Mouse (Mus musculus) kidney, embryonic 14.5 days (tissue): ENCODE measurements at regions not wholly inside any gene's neighbourhood (a gene's known extent, or its start where the extent isn't known, plus 50 kb on each side); places are given as distances from the start of the nearest gene placed in this dataset.

Source experiments
- ATAC-seq: fragments of 200-750 bp; cut with Nextera tagmentation; 2 replicates; pipeline ENCODE4 v1.8.0; 2017; ENCODE audit warnings: moderate number of reproducible peaks, mild to moderate bottlenecking, moderate TSS enrichment, moderate library complexity; ENCODE audit not compliant: low FRiP score, low TSS enrichment
- H3K27ac ChIP-seq: fragments of 300-500 bp; sonication (generic); 2 replicates; pipeline ENCODE4 v1.5.1; 2014; ENCODE audit warnings: low read depth, mild to moderate bottlenecking, low read length, moderate library complexity, mixed read lengths
- H3K27me3 ChIP-seq: fragments of 300-500 bp; sonication (generic); 2 replicates; pipeline ENCODE4 v1.6.1; 2014; ENCODE audit warnings: mild to moderate bottlenecking, low read length; ENCODE audit not compliant: control insufficient read depth, insufficient read depth
- H3K36me3 ChIP-seq: fragments of 300-500 bp; sonication (generic); 2 replicates; pipeline ENCODE4 v1.6.1; 2014; ENCODE audit warnings: low read length, mixed read lengths; ENCODE audit not compliant: control insufficient read depth, insufficient read depth
- H3K4me1 ChIP-seq: fragments of 300-500 bp; sonication (generic); 2 replicates; pipeline ENCODE4 v1.6.1; 2014; ENCODE audit warnings: low read length, mixed read lengths; ENCODE audit not compliant: control insufficient read depth, insufficient read depth
- H3K4me2 ChIP-seq: fragments of 300-500 bp; sonication (generic); replicated peaks from 2 replicates; pipeline ENCODE4 v1.6.1; 2014; ENCODE audit warnings: low read depth, mild to moderate bottlenecking, low read length
- H3K4me3 ChIP-seq: fragments of 300-500 bp; sonication (generic); 2 replicates; pipeline ENCODE4 v1.5.1; 2014; ENCODE audit warnings: mild to moderate bottlenecking, low read length
- H3K9ac ChIP-seq: fragments of 300-500 bp; sonication (generic); 2 replicates; pipeline ENCODE4 v1.6.1; 2014; ENCODE audit warnings: low read depth, mild to moderate bottlenecking, low read length, moderate library complexity
- H3K9me3 ChIP-seq: fragments of 300-500 bp; sonication (generic); 2 replicates; pipeline ENCODE4 v1.6.1; 2016; ENCODE audit warnings: low read length; ENCODE audit not compliant: control insufficient read depth
- WGBS: fragments of 180-500 bp; shearing (Covaris S2); extraction: QIAGEN DNeasy Blood & Tissue Kit; methylation state at CpG from one replicate; pipeline ENCODE4 v1.1.7; 2014; 5-methylcytosine and 5-hydroxymethylcytosine counted together

DNA sequence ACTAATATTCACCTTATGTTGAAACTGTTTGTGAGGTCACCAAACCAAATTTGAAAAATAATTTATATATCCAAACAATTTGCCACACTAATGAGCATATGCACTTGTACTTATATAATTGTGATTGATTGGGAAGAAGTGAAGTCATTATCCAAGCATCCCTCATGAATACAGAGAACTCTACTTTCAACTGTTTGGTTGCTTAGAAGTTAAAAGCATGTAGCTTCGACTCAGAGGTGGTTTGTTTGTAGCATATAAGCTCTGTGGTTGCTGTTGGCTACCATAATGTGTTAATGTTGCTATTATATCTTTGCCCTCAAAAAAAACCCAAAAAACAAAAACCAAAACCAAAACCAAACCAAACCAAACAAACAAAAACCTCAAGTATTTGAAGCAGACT, 54.7 kb upstream of the Lin7a start:
- ATAC-seq: no peak

DNA sequence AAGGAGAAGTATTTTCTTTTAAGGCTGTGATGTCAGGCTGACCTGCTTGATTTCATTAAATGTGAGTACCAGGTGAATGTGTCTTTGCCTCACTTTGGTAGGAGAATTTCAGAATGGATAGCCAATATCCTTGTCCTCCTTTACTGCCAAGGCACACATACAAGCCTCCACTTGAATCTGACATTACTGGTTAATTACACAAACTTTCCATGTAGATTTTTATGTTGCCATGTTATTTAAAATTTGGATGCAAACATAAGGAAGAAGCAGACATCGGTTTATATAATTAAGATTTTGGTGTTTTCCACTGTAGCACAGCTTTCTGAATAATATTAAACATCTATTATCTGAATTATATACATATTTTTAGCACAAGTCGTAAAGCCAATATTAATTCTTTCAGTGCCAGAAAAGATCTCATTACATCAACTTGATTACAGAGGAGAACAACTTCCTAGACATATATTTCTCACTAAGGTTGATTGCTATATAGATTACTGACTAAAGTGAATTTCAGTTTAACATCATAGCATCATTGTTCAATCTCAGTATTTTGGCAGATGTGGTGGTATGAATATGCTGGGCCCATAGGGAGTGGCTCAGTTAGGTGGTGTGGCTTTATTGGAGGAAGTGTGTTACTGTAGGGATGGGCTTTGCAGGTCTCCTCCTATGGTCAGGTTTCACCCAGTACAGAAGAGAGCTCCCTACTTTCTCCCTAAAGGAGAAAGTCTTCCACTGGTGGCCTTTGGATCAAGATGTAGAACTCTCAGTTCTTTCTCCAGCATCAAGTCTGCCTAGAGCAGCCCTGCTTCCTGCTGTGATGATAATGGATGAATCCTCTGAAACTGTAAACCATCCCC, 53.9 kb upstream of the Lin7a start:
- Histone ChIP-seq H3K4me3 (no peak overlapping the region), H3K27me3 (no peaks in the 10 kb centered on the region), H3K9me3 (no peaks in the 10 kb centered on the region), H3K4me1 (no peaks in the 10 kb centered on the region), H3K9ac (no peak overlapping the region), H3K27ac (no peak overlapping the region), H3K36me3 (no peaks in the 10 kb centered on the region), H3K4me2 (no peak overlapping the region)
- no peak for ATAC-seq
- 91% methylated on average over 2 of the region's 2 CpGs for WGBS

More for the DNA sequence above, 54.7 kb upstream of the Lin7a start:
- WGBS: 64% methylated on average over 1 of the region's 1 CpGs
- Histone ChIP-seq H3K9ac (no peak overlapping the region), H3K36me3 (no peaks in the 10 kb centered on the region), H3K27ac (no peak overlapping the region), H3K4me1 (no peaks in the 10 kb centered on the region), H3K27me3 (no peaks in the 10 kb centered on the region), H3K4me2 (no peak overlapping the region), H3K4me3 (no peak overlapping the region), H3K9me3 (no peaks in the 10 kb centered on the region)

DNA sequence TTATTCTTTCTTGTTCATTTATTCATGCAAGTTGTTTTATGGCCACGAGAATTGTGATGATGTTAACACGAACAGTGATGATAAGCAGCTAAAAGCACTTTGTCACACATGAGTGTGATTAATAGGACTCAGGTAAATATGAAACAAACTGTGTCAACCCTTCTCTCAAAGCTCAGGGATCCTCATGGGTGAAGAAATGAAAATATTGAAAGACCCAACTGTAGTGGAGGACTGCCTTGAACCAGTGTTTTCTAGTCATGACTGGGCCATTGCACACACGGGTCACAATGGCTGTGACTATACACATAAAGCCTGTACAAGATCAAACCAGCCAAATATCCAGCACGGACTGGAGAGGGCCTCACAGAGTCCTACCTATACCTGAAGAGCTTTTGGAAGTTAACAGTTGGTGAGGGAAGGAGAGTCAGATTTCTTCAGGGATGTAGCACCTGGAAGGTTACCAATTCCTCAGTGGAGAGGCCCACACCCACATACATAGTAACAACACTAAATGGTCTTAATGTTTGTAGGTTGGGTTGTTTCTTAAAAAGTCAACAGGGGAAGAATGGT, 52.5 kb upstream of the Lin7a start:
- WGBS: 90% methylated on average over 4 of the region's 4 CpGs
- Histone ChIP-seq H3K9me3 (no peaks in the 10 kb centered on the region), H3K9ac (no peak overlapping the region)

DNA sequence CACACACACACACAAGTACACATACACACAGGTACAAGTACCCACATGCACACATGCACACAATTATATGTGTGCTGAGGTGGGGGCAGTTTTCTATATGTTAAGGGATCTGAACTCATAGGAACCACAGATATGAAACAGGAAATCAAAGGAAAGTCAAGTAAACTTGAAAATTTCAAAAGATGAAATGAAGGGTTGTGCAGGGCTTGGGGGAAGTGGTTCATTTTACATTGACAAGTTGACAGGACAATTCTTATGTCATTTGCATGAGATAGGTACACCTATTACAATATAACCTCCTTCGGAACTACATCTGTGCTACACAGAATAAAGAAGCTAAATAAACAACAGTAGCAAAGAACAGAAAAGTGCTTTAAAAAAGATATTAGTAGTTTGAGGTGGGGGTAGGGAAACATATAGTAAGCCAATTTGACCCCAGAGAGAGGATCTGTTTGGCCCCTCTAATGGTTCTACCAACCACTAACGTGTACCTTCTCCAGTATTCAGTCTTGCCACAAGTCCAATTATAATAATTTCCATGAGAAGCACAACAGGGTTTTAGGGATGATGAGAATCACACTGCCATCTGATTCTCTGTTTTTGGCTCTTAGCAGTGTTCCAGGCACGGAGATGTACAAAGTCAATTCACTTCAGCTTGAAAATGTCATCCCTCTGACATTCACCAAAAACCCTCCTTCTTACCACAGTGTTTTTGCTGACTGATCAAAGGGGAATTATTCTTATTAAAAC, 51.7 kb upstream of the Lin7a start:
- Histone ChIP-seq H3K4me1 (no peaks in the 10 kb centered on the region), H3K27ac (no peak overlapping the region), H3K4me3 (no peak overlapping the region), H3K27me3 (no peaks in the 10 kb centered on the region), H3K4me2 (no peak overlapping the region), H3K36me3 (no peaks in the 10 kb centered on the region), H3K9ac (no peak overlapping the region), H3K9me3 (no peaks in the 10 kb centered on the region)
- 89% methylated on average over 3 of the region's 3 CpGs for WGBS
- ATAC-seq: no peak

More for the DNA sequence above, 52.5 kb upstream of the Lin7a start:
- ATAC-seq: no peak
- Histone ChIP-seq H3K27ac (no peak overlapping the region), H3K27me3 (no peaks in the 10 kb centered on the region), H3K4me1 (no peaks in the 10 kb centered on the region), H3K36me3 (no peaks in the 10 kb centered on the region), H3K4me2 (no peak overlapping the region), H3K4me3 (no peak overlapping the region)

DNA sequence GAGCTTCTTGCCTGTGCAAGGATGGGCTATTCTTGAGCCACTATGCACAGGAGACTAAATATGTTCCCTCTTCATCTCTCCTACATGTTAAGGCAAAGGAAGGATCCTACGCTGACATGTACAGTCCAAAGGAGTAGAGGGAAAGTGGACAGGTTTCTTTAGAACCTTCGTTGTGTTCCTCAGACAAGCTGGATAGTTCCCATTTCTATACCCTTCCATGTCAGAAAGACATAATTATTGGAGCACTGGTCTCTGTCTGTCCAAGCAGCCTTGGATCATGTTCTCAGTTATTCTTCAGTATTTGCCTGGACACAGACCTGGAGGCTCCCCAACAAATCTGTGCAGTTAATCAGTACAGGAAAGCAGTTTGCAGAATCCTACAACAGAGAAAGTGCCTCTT, 51.0 kb upstream of the Lin7a start:
- Histone ChIP-seq H3K4me1 (no peaks in the 10 kb centered on the region), H3K36me3 (no peaks in the 10 kb centered on the region), H3K4me2 (no peak overlapping the region), H3K9me3 (no peaks in the 10 kb centered on the region), H3K9ac (no peak overlapping the region), H3K27ac (no peak overlapping the region), H3K27me3 (no peaks in the 10 kb centered on the region), H3K4me3 (no peak overlapping the region)
- 87% methylated on average over 2 of the region's 2 CpGs for WGBS
- no peak for ATAC-seq

DNA sequence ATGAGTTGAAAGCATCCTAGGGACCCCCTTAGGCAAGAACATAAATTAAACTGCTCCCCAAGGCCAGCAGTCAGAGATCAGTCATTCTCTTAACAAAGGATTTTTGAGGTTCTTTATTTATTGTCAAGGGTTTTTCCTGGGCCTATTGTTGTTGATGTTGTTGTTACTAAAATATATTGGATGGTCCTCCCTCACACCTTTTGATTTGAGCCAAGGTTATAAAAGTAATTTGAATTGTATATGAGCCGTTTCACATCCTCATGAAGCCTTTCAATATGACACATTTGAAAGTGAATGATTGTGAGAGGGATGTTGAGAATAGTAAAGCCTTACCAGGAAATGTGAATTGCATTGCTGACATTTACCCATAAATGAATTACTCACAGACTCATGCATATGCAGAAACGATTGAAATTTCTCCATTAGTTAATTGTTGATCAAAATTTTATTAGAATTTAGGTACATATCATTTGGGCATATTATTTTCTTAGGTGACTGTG, 50.3 kb upstream of the Lin7a start:
- 64% methylated on average over 2 of the region's 2 CpGs for WGBS
- H3K27ac ChIP-seq: no peak overlapping the region
- no peak overlapping the region for H3K9ac ChIP-seq
- ATAC-seq: no peak
- no peaks in the 10 kb centered on the region for H3K36me3 ChIP-seq
- no peak overlapping the region for H3K4me2 ChIP-seq
- no peak overlapping the region for H3K4me3 ChIP-seq
- no peaks in the 10 kb centered on the region for H3K27me3 ChIP-seq
- H3K9me3 ChIP-seq: no peaks in the 10 kb centered on the region
- H3K4me1 ChIP-seq: no peaks in the 10 kb centered on the region
